Mouse (Mus musculus) gastrocnemius, adult 18-20 months (tissue): ENCODE measurements around the gene Hoxd12. TPM values are rescaled to one million over a fixed set of nuclear protein-coding genes. Genes with fewer than 3 reads are reported as not detected.

Experiments
- DNase-seq: peaks from one replicate; pipeline ENCODE4 v3.0.0; 2021; ENCODE audit warnings: low spot score
- long read RNA-seq, 2 experiments: library from polyadenylated mRNA; stranded (forward); transcript quantifications; one replicate each; pipeline ENCODE4 v2.0.0; 2021
- total RNA-seq, 2 experiments: library from RNA; stranded (reverse); gene quantifications; 2 replicates each; pipeline ENCODE4 v1.2.3; 2021

Gene Hoxd12
- not detected for total RNA-seq
- long read RNA-seq, experiment 1: 0 reads
- long read RNA-seq, experiment 2: 0 reads

- DNase-seq: no peak
Measured at GRCm38 (mm10) chr2:74674881-74675665, at the start of gene Hoxd12. TSS of gene Hoxd12 (plus strand) at chr2:74675013.

DNA sequence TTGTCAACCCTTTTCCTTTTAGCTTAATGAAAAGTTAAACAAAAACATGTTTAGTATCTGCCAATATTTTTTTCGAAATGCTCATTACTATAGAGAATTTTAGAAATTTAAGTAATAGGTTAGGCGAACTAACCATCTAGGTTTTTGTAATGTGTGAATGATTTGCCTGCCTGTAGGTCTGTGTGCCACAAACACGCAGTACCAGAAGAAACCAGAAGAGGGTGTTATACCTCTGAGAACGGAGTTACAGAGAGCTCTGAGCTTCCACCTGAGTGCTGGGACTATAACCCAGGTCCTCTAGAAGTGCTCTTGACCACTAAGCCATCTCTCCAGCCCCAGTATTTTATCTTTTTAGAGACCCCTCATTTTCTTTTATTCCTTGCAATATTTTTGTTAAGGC, 39.4 kb upstream of the Hoxd12 start:
- no peak for DNase-seq

DNA sequence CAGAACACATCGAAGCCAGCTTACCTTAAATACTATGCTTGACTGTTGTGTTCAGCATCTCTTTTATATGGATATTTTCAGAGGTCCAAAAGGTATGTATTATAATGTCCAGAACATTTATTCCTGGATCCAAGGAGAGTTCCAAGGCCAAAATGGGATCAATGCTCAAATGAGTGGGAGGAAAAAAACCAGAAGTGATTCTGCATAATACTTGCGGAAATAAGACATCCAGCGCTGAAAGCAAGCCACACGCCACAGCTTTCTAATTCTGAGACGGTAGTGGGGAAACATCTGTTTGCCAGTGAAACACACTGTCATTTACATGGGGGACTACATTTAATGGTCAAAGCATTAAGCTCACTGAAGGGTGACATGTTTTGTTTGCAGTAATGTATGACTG, 32.4 kb upstream of the Hoxd12 start:
- no peak for DNase-seq

- DNase-seq: no peak
Measured at GRCm38 (mm10) chr2:74645631-74646030, 29.2 kb upstream of the Hoxd12 start.

DNA sequence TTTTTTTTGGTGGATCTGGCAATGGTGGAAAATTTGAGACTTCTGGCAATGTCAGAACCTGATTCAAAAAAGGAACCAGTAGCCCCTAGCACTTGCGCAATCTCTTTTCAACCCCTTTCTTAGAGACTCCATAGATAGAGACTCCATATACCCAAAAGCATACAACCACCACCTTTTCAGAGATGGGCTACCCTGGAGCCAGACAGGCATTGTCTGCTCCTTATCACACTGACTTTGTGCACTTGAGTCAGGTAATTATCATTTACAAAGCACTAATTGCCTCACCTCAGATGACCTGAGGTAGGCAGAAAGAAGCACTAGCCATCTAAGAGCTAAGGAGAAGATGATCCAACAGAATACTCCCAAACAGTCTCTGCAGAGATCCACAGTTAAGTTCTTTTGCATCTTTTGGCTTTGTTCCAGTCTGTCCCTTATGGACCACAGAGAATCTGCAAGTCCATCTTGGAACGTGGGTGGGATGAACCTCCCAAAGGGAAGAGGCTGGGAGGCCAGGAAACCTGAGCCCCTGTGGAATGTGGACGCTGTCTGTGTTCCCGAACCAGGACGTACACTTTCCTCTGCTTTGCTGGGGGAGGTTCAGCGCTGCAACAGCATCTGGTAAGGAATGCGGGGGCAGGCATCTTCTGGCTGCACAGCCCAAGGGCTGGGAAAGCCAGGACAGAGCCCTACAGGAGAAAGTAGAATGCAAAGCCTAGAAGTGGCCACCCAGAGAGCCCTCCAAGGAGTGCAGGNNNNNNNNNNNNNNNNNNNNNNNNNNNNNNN, 27.5 kb upstream of the Hoxd12 start:
- DNase-seq: no peak

DNA sequence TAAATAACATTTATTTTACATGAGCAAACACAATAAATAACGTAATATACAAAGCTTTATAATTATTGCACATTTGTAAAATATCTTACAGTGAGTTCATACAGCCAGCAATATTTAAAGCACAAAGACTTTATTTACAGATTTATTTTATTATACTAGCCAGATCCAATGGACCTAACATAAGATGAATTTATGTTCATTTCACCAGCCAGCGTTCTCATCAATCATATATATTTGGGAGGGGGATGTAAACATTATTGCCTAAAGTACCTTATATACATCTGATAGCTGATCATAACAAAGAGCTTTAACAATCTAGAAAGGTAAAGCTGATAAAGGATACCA, 21.8 kb upstream of the Hoxd12 start:
- no peak for DNase-seq

DNA sequence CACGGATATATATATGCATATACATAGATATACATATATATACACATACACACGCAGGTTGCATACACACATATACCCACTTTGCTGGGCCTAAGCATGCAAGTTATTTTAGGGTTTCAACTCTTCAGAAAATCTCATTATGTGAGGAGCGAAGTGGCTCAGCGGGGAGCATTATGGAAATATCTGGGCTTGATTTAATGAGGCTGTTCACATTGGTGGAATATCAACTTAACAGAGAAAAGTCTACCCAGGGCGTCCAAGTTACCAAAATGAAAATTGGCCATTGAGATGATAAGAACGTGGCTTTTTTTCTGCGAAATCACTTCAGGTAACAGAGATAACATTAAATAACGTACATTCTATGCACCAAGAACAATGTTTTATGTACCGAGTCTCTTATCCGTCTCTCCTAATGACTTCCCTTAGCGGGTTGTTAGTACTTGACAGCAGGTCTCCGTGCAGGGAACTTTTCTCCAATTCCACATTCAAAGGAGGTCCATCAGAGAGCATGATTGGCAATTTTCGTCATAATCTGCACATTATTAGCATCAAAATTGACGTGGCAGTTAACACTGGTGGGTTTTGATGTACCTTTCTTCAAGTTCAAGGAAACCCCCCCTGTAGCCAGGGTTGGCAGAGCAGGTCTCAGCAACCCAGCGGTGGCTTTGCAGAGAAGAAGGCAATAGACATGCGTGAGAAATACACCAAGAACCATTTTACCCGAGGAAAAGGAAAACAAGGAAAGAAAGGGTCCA, 20.9 kb upstream of the Hoxd12 start:
- DNase-seq: no peak

DNA sequence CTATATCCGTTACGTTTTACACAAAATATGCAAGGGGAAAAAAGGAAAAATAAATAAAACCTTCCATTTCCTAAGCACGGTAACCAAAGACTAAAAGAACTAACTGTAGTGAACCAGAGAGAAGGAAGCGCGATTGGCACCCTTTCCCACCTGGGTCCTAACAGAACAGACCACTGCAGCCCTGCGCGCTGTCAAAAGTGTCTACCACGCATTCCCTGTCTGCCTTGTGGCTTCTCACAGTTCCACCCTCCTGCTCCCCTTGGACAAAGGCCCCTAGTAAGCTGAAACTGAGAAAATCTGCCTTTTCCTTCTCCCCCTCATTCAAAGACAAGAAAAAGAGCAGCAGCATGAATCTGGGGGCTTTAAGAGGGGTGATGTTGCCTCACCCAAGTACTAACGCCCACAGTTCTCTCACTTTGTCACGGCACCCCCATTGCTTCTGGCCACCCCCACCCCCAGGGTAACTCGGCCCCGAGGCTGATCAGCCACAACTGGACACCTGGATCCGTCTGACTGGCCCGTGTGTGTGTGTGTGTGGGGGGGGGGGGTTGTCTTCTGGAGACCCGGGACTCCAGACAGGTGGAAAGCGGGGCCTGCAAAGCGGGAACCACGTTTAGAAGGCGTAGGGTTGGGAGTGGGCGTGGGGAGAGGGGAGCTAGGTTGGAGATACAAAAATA, 19.9 kb upstream of the Hoxd12 start:
- DNase-seq: no peak

GRCm38 (mm10) chr2:74655420-74655781, 19.4 kb upstream of the Hoxd12 start:
- DNase-seq: peak; percentile 34

- no peak for DNase-seq
Measured at GRCm38 (mm10) chr2:74655821-74656631, 18.8 kb upstream of the Hoxd12 start.

- no peak for DNase-seq
Measured at GRCm38 (mm10) chr2:74656632-74657021, 18.2 kb upstream of the Hoxd12 start.

DNA sequence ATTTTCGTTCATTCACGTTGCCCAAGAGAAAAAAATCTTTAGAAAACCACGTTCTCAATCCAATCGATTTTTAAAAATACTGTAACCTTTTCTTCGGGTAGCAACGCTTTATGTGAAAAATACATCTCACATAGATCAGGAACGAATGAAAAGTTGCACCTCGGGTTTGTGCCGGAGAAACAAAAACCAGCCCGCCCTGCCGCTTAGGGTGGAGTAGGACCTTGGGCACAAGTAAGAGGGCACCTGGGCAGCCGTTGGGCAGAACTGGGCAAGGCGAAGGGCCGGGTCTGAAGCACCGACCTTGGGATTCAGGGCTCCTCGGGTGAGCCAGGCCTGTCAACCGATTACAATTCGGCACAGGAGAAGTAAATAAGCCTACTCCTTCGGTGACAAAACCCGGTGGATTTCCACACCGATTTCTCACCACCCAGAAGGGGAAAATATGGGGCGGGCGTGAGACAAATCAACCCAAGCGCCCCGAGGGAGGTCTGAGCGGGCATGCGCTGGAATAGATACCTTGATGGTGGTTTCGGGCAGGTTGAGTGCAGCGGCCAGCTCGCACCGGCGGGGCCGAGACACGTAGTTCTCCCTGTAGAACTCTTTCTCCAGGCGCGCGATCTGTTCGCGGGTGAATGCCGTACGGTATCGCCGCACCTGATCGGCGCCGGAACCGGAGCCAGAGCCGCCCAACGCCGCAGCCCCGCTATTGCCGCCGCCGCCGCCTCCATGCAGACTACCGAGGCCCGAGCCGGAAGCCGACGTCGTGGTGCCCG, 17.4 kb upstream of the Hoxd12 start:
- DNase-seq: no peak

DNA sequence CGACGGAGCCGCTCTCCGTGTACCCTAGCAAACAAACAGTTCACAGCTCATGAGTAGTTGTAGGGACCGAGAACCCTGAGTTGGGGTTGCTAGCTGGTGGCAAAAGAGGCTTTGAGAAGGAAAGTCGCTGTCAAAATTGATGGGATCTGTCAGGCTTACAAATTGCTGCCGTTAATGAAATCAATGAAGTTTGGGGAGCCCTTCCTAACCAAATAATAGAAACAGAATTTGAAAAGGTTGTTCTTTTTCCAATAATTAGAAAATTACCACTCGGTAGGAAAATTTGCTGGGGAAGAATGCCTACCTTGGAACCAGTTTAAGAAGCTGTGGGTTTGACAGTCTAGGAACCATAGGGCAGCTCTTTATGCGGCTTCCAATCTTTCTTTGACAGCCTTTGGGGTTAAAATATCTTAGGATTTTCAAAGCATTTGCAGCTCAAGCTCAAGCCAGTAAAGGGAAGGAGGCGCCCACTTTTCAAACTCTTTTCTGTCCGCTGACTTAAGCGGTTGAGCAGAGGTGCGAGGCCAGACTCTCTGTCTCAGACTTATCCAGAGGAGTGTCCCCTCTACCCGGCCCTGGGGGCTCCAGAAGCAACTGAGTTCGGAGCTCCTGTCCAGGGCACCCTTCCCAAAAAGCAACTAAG, 16.7 kb upstream of the Hoxd12 start:
- DNase-seq: no peak

GRCm38 (mm10) chr2:74658667-74659371, 16.0 kb upstream of the Hoxd12 start:
- no peak for DNase-seq

DNA sequence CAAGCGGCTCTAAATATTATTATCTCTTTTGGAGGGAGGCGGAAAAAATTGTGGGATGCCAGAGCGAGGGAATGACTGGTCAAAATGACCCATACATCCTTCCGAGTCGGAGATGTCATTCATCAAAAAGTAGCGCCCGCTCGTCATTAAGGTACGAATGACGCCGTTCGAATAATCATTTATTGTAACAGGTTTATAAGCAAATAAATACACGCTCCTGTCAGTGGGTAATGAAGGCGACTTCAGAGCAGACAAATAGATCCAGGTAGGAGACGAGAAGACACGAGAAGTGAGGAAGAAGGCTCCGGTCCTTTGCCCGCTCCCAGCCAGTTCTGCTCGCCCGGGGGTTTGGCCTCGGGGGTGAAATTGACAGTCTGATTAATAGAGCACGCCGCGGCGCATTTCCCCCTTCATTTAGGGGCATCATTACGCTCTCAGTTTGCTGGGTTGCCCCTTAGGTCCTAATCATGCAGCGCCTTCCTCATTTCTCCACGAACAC, 15.3 kb upstream of the Hoxd12 start, which contains the start of gene Evx2:
Gene Evx2, minus strand, starts transcription at position 51 of the 499 bp plus-strand sequence.
- DNase-seq: no peak

- no peak for DNase-seq
Measured at GRCm38 (mm10) chr2:74660421-74661375, 14.1 kb upstream of the Hoxd12 start.

- no peak for DNase-seq
Measured at GRCm38 (mm10) chr2:74661685-74662084, 13.1 kb upstream of the Hoxd12 start.
